In genomic region chr9:123523676-123524075, GRCm38 (mm10) we compare ENCODE assay signal across 10 mouse cellular contexts. TPM values are rescaled to one million over a fixed set of nuclear protein-coding genes. Genes with fewer than 3 reads are reported as not detected.
DNase-seq lines count a peak whose midpoint lies in the region; ATAC-seq and TF ChIP-seq lines count a peak whose summit lies in the region.
"Had no signal": no experiment of that assay in that cellular context is flagged by ENCODE, and none has a peak within 500 bp of the region (broad histone marks: within the 10 kb centered on the region; RNA-seq: fewer than 3 reads in every experiment).

No protein-coding gene starts in this region.

- DNase-seq in heart, adult 2 months: no peak
- DNase-seq in heart, adult 9 months (ENCODE audit: low spot score in 2 of 2): no peak
- peak; percentile 26 for DNase-seq in ovary, postnatal 14 days (ENCODE audit: low spot score)
- no peak for DNase-seq in ovary, adult 18-20 months (ENCODE audit: low spot score)
- DNase-seq in c-Kit-positive CD71-negative TER-119-negative erythroid progenitor cells, embryonic 14.5 days (ENCODE audit: low read depth): peak; percentile 58
- peak; percentile 52 for DNase-seq in lung, postnatal 36 days
- no peak for DNase-seq in yolk sac, embryonic 10.5 days (ENCODE audit: low spot score)

- no peak overlapping the region for H3K27ac ChIP-seq in heart, adult 2 months
- no peak overlapping the region for H3K27ac ChIP-seq in intestine, embryonic 15.5 days
- H3K27ac ChIP-seq: embryonic facial prominence, embryonic 13.5 days; limb, embryonic 15.5 days had no signal

- H3K9me3 ChIP-seq in intestine, embryonic 15.5 days: no peaks in the 10 kb centered on the region
- H3K9me3 ChIP-seq: embryonic facial prominence, embryonic 13.5 days; limb, embryonic 15.5 days had no signal

- no peak overlapping the region for H3K4me3 ChIP-seq in heart, adult 2 months
- H3K4me3 ChIP-seq in intestine, embryonic 15.5 days (replicated peaks): no peak overlapping the region
- H3K4me3 ChIP-seq: embryonic facial prominence, embryonic 13.5 days; limb, embryonic 15.5 days had no signal

- H3K9ac ChIP-seq in heart, adult 2 months (ENCODE audit: low read depth, low read length): no peak overlapping the region
- no peak overlapping the region for H3K9ac ChIP-seq in intestine, embryonic 15.5 days
- H3K9ac ChIP-seq: embryonic facial prominence, embryonic 13.5 days; limb, embryonic 15.5 days had no signal

- no peak for TF ChIP-seq EP300 in heart, adult 2 months (IDR thresholded peaks at IDR 0.05; ENCODE audit: insufficient read depth, low read depth, low read length)

- WGBS in heart, adult 2 months: 41% methylated on average over 3 of the region's 3 CpGs
- 37% methylated on average over 3 of the region's 3 CpGs for WGBS in intestine, embryonic 15.5 days

- no peaks in the 10 kb centered on the region for H3K27me3 ChIP-seq in heart, adult 2 months (ENCODE audit: control insufficient read depth, insufficient read depth, low read length)
- no peaks in the 10 kb centered on the region for H3K27me3 ChIP-seq in intestine, embryonic 15.5 days (replicated peaks)
- H3K27me3 ChIP-seq: embryonic facial prominence, embryonic 13.5 days; limb, embryonic 15.5 days had no signal

- intact Hi-C loops in heart, adult 2 months (cut with DNase I): loop anchor here (2.0 to 10.0 kb wide), 4 partner anchors 19 to 369 kb away; partner anchors contain the start of genes Clec3b, Lars2 and Limd1

- H3K4me2 ChIP-seq in intestine, embryonic 15.5 days (replicated peaks): no peak overlapping the region
- H3K4me2 ChIP-seq: embryonic facial prominence, embryonic 13.5 days; limb, embryonic 15.5 days had no signal

- TF ChIP-seq POLR2A in heart, adult 2 months (IDR thresholded peaks at IDR 0.05; ENCODE audit: insufficient read depth, low read depth, low read length): no peak

- peak; percentile 86 for TF ChIP-seq CTCF in heart, adult 2 months (IDR thresholded peaks at IDR 0.05)

- peaks cover 7% of the 10 kb centered on the region for H3K4me1 ChIP-seq in heart, adult 2 months (ENCODE audit: control insufficient read depth, insufficient read depth, low read length)
- peaks cover 7% of the 10 kb centered on the region for H3K4me1 ChIP-seq in intestine, embryonic 15.5 days (replicated peaks)

- H3K36me3 ChIP-seq in heart, adult 2 months (ENCODE audit: control insufficient read depth, insufficient read depth, low read length): peaks cover 3% of the 10 kb centered on the region
- H3K36me3 ChIP-seq in intestine, embryonic 15.5 days: peaks cover 14% of the 10 kb centered on the region

- H3K79me2 ChIP-seq in heart, adult 2 months (replicated peaks; ENCODE audit: control insufficient read depth, insufficient read depth, low read length): no peaks in the 10 kb centered on the region; the same call in 1 of the 2 replicates

- ATAC-seq in intestine, embryonic 15.5 days: no peak

RNA-seq across cellular contexts. Expression of gene Sacm1l, which starts 5.9 kb away (rescaled TPM):
- total RNA-seq in heart, adult 2 months (2021): 10 to 100 TPM; 35.4 to 36.8 TPM
- 8.3 and 18.9 TPM in 2 replicates for polyA plus RNA-seq in heart, adult 2 months (2012; rRNA removed)
- polyA plus RNA-seq in intestine, embryonic 15.5 days (2015; fragmentation: Nextera tagmentation; extraction: Ambion mirVana): 67.8 and 69.5 TPM in 2 replicates

RNA-seq across cellular contexts. Expression of gene Limd1, which starts 45.2 kb away (rescaled TPM):
- total RNA-seq in heart, adult 2 months (2021): 10 to 100 TPM; 33.7 to 48.9 TPM
- 34.6 and 50.0 TPM in 2 replicates for polyA plus RNA-seq in heart, adult 2 months (2012; rRNA removed)
- polyA plus RNA-seq in intestine, embryonic 15.5 days (2015; fragmentation: Nextera tagmentation; extraction: Ambion mirVana): 51.9 and 52.3 TPM in 2 replicates

Comparison
In these comparisons a context has a peak if more than half of its experiments do, and no peak if none do; other contexts are left out.
1. DNase-seq: peak in ovary, postnatal 14 days (single experiment), c-Kit-positive CD71-negative TER-119-negative erythroid progenitor cells, embryonic 14.5 days (single experiment) and lung, postnatal 36 days (single experiment); none in heart, adult 2 months (0 of 2), heart, adult 9 months (0 of 2), ovary, adult 18-20 months (single experiment) and yolk sac, embryonic 10.5 days (single experiment).